Mouse (Mus musculus) heart, postnatal 4 days (tissue): Measurements from ENCODE around the gene Arhgef12. TPM values are rescaled to one million over a fixed set of nuclear protein-coding genes. Genes with fewer than 3 reads are reported as not detected.

ENCODE experiments used
- total RNA-seq, 2 experiments: library from RNA; stranded (reverse); gene quantifications; 2 replicates each; pipeline ENCODE4 v1.2.3; 2021

The Arhgef12 gene
- total RNA-seq, 2 experiments from 2014 or later: 139 to 150 TPM

Other genes starting within 250 kb of the Arhgef12 start
- under 1 TPM in 1 of 2 experiments, not detected in 1; 0.10 TPM for gene Grik4, start 162.7 kb downstream of the Arhgef12 start, total RNA-seq
- gene Tmem136, start 9.3 kb upstream of the Arhgef12 start, total RNA-seq: 10 to 100 TPM; 11.9 to 12.7 TPM
- under 1 TPM; 0.11 to 0.17 TPM for gene Pou2f3, start 103.1 kb upstream of the Arhgef12 start, total RNA-seq
- 10 to 100 TPM; 22.1 to 27.7 TPM for gene Oaf, start 132.7 kb upstream of the Arhgef12 start, total RNA-seq
- under 1 TPM in 1 of 2 experiments, not detected in 1; 0.19 TPM for gene Trim29, start 203.6 kb upstream of the Arhgef12 start, total RNA-seq